Mouse (Mus musculus) ES-Bruce4 (cell line): Measurements from ENCODE around the gene Gapdh. TPM values are rescaled to one million over a fixed set of nuclear protein-coding genes. Genes with fewer than 3 reads are reported as not detected.

Experiments
- H3K27ac ChIP-seq: 2 replicates; pipeline ENCODE4 v1.5.1; 2012; ENCODE audit warnings: low read length, inconsistent platforms; ENCODE audit not compliant: insufficient read depth
- H3K27me3 ChIP-seq: 2 replicates; pipeline ENCODE4 v1.6.1; 2012; ENCODE audit warnings: mild to moderate bottlenecking, low read length, inconsistent platforms; ENCODE audit not compliant: control insufficient read depth, poor library complexity, insufficient read depth, severe bottlenecking
- H3K36me3 ChIP-seq: 2 replicates; pipeline ENCODE4 v1.6.1; 2012; ENCODE audit warnings: inconsistent platforms, mild to moderate bottlenecking, low read length, moderate library complexity; ENCODE audit not compliant: control insufficient read depth, poor library complexity, insufficient read depth, severe bottlenecking
- H3K4me1 ChIP-seq: one replicate; pipeline ENCODE4 v1.8.1; 2011; ENCODE audit warnings: low read length; ENCODE audit not compliant: control insufficient read depth, insufficient read depth
- H3K4me3 ChIP-seq: 2 replicates; pipeline ENCODE4 v1.5.1; 2011; ENCODE audit warnings: low read depth, mild to moderate bottlenecking, low read length
- H3K9ac ChIP-seq: 2 replicates; pipeline ENCODE4 v1.6.1; 2012; ENCODE audit warnings: low read depth, mild to moderate bottlenecking, inconsistent platforms; ENCODE audit not compliant: poor library complexity, severe bottlenecking
- H3K9me3 ChIP-seq: replicated peaks from 2 replicates; pipeline ENCODE4 v1.6.1; 2012; ENCODE audit warnings: mild to moderate bottlenecking, low read length, inconsistent platforms; ENCODE audit not compliant: control insufficient read depth, poor library complexity, insufficient read depth, severe bottlenecking
- CTCF ChIP-seq: IDR thresholded peaks from one replicate; pipeline ENCODE4 v1.8.1; 2011; ENCODE audit warnings: low read depth, low read length
- EP300 ChIP-seq: IDR thresholded peaks from 2 replicates; pipeline ENCODE4 v1.6.1; 2011; ENCODE audit warnings: low read depth, low read length; ENCODE audit not compliant: insufficient read depth
- POLR2A ChIP-seq: IDR thresholded peaks from one replicate; pipeline ENCODE4 v1.8.1; 2011; ENCODE audit warnings: low read length; ENCODE audit not compliant: insufficient read depth
- polyA plus RNA-seq: library from polyadenylated mRNA; stranded (reverse); fragments of >200 nt; gene quantifications from 2 replicates; pipeline ENCODE4 v1.2.4, GENCODE M21; 2011; ENCODE audit warnings: low read depth; ENCODE audit not compliant: missing spikeins, insufficient read depth, insufficient read length

The Gapdh gene
- polyA plus RNA-seq, 1 experiment, result 933 TPM

GRCm38 (mm10) chr6:125210436-125210835 lies 44.2 kb upstream of the Gapdh start:
- Histone ChIP-seq H3K27me3 (no peaks in the 10 kb centered on the region), H3K27ac (no peak overlapping the region), H3K36me3 (no peaks in the 10 kb centered on the region), H3K9ac (no peak overlapping the region), H3K4me1 (no peaks in the 10 kb centered on the region), H3K9me3 (no peaks in the 10 kb centered on the region), H3K4me3 (no peak overlapping the region)
- TF ChIP-seq EP300 (no peak), CTCF (peak; percentile 8)

GRCm38 (mm10) chr6:125197166-125197565 lies 30.9 kb upstream of the Gapdh start:
- TF ChIP-seq POLR2A (no peak), CTCF (no peak), EP300 (no peak)
- Histone ChIP-seq H3K4me1 (peaks cover 3% of the 10 kb centered on the region), H3K4me3 (no peak overlapping the region), H3K9ac (0 out of 2 replicates have a peak overlapping the region, but pooled peaks have one; percentile 23), H3K27ac (peak overlapping the region; percentile 93), H3K9me3 (no peaks in the 10 kb centered on the region), H3K36me3 (peaks cover 16% of the 10 kb centered on the region), H3K27me3 (no peaks in the 10 kb centered on the region)

- H3K36me3 ChIP-seq, result peaks cover 16% of the 10 kb centered on the region
- no peak for TF ChIP-seq CTCF
- TF ChIP-seq POLR2A, result no peak
- TF ChIP-seq EP300, result no peak
- H3K9me3 ChIP-seq, result no peaks in the 10 kb centered on the region
- H3K4me3 ChIP-seq, result no peak overlapping the region
- peak overlapping the region; percentile 93 for H3K27ac ChIP-seq
- H3K9ac ChIP-seq, result no peak overlapping the region
- peaks cover 3% of the 10 kb centered on the region for H3K4me1 ChIP-seq
- no peaks in the 10 kb centered on the region for H3K27me3 ChIP-seq
These were observed 30.0 kb upstream of the Gapdh start for GRCm38 (mm10) chr6:125196301-125196700.

- H3K27ac ChIP-seq, result peak overlapping the region; percentile 76
- H3K27me3 ChIP-seq, result no peaks in the 10 kb centered on the region
- TF ChIP-seq POLR2A (no peak), CTCF (no peak), EP300 (no peak)
- H3K9ac ChIP-seq, result no peak overlapping the region
- peaks cover 3% of the 10 kb centered on the region for H3K4me1 ChIP-seq
- H3K36me3 ChIP-seq, result peaks cover 16% of the 10 kb centered on the region
- H3K4me3 ChIP-seq, result no peak overlapping the region
- no peaks in the 10 kb centered on the region for H3K9me3 ChIP-seq
These were observed 29.3 kb upstream of the Gapdh start for GRCm38 (mm10) chr6:125195541-125196075.

GRCm38 (mm10) chr6:125193390-125193789 lies 27.1 kb upstream of the Gapdh start:
- Histone ChIP-seq H3K4me3 (no peak overlapping the region), H3K4me1 (peaks cover 3% of the 10 kb centered on the region), H3K27ac (no peak overlapping the region)

GRCm38 (mm10) chr6:125192841-125193240 lies 26.6 kb upstream of the Gapdh start:
- Histone ChIP-seq H3K4me1 (peaks cover 3% of the 10 kb centered on the region), H3K27ac (0 out of 2 replicates have a peak overlapping the region, but pooled peaks have one; percentile 34)
- no peak for TF ChIP-seq POLR2A
- no peak for TF ChIP-seq CTCF
- no peak for TF ChIP-seq EP300

More at GRCm38 (mm10) chr6:125193390-125193789, 27.1 kb upstream of the Gapdh start:
- peaks cover 27% of the 10 kb centered on the region for H3K36me3 ChIP-seq
- no peaks in the 10 kb centered on the region for H3K9me3 ChIP-seq
- no peak for TF ChIP-seq CTCF
- TF ChIP-seq POLR2A, result no peak
- TF ChIP-seq EP300, result no peak
- 0 out of 2 replicates have a peak overlapping the region, but pooled peaks have one; percentile 20 for H3K9ac ChIP-seq
- H3K27me3 ChIP-seq, result no peaks in the 10 kb centered on the region

More at GRCm38 (mm10) chr6:125192841-125193240, 26.6 kb upstream of the Gapdh start:
- H3K27me3 ChIP-seq, result no peaks in the 10 kb centered on the region
- no peaks in the 10 kb centered on the region for H3K9me3 ChIP-seq
- peak overlapping the region; percentile 89 for H3K9ac ChIP-seq
- H3K36me3 ChIP-seq, result peaks cover 32% of the 10 kb centered on the region
- H3K4me3 ChIP-seq, result peak overlapping the region; percentile 97
